Mouse (Mus musculus) liver, adult 2 months (tissue): ENCODE results near the gene B3galt1.

Experiments used
- CTCF ChIP-seq: fragments of 200-500 bp; IDR thresholded peaks from 2 replicates; pipeline ENCODE4 v1.5.1; 2011; ENCODE audit warnings: low read depth, low read length, control low read depth
- POLR2A ChIP-seq: fragments of 200-500 bp; IDR thresholded peaks from 2 replicates; pipeline ENCODE4 v1.6.1; 2011; ENCODE audit warnings: low read length, control low read depth; ENCODE audit not compliant: insufficient read depth; ENCODE audit errors: extremely low read depth

GRCm38 (mm10) chr2:67567141-67567680 is 1.5 kb downstream of the B3galt1 start:
- no peak for TF ChIP-seq CTCF
- no peak for TF ChIP-seq POLR2A
